Mouse (Mus musculus) heart, embryonic 13.5 days (tissue): ENCODE measurements around the gene Cd83. TPM values are rescaled to one million over a fixed set of nuclear protein-coding genes. Genes with fewer than 3 reads are reported as not detected.

Source experiments
- ATAC-seq: fragments of 200-750 bp; cut with Nextera tagmentation; 2 replicates; pipeline ENCODE4 v1.8.0; 2017; ENCODE audit warnings: moderate TSS enrichment; ENCODE audit not compliant: insufficient number of reproducible peaks, low FRiP score, low TSS enrichment; ENCODE audit errors: extremely low read depth
- H3K27ac ChIP-seq: fragments of 300-500 bp; sonication (generic); replicated peaks from 2 replicates; pipeline ENCODE4 v1.5.1; 2015; ENCODE audit warnings: moderate library complexity, mild to moderate bottlenecking, inconsistent platforms
- H3K27me3 ChIP-seq: fragments of 300-500 bp; sonication (generic); replicated peaks from 2 replicates; pipeline ENCODE4 v1.6.1; 2015; ENCODE audit warnings: mild to moderate bottlenecking, inconsistent platforms
- H3K36me3 ChIP-seq: fragments of 300-500 bp; sonication (generic); 2 replicates; pipeline ENCODE4 v1.6.1; 2015; ENCODE audit warnings: mild to moderate bottlenecking, inconsistent platforms
- H3K4me1 ChIP-seq: fragments of 300-500 bp; sonication (generic); 2 replicates; pipeline ENCODE4 v1.6.1; 2015; ENCODE audit warnings: inconsistent platforms
- H3K4me2 ChIP-seq: fragments of 300-500 bp; sonication (generic); 2 replicates; pipeline ENCODE4 v1.6.1; 2015; ENCODE audit warnings: inconsistent platforms, mild to moderate bottlenecking, moderate library complexity
- H3K4me3 ChIP-seq: fragments of 300-500 bp; sonication (generic); 2 replicates; pipeline ENCODE4 v1.5.1; 2015; ENCODE audit warnings: moderate library complexity, mild to moderate bottlenecking, inconsistent platforms
- H3K9ac ChIP-seq: fragments of 300-500 bp; sonication (generic); 2 replicates; pipeline ENCODE4 v1.6.1; 2015; ENCODE audit warnings: inconsistent platforms, mild to moderate bottlenecking, moderate library complexity
- H3K9me3 ChIP-seq: fragments of 300-500 bp; sonication (generic); 2 replicates; pipeline ENCODE4 v1.6.1; 2016; ENCODE audit warnings: inconsistent platforms
- WGBS: fragments of 180-500 bp; shearing (Covaris S2); methylation state at CpG from one replicate; pipeline ENCODE4 v1.1.7; 2015; ENCODE audit warnings: mixed read lengths; 5-methylcytosine and 5-hydroxymethylcytosine counted together
- polyA plus RNA-seq: library from polyadenylated mRNA; unstranded; fragments of >200 nt; fragmentation: Nextera tagmentation; extraction: Ambion mirVana; gene quantifications from 2 replicates; pipeline ENCODE4 v1.2.1, GENCODE M21; 2015

The Cd83 gene
- polyA plus RNA-seq, 1 experiment from 2014 or later, result 3.1 TPM

- WGBS, result 81% methylated on average over 7 of the region's 7 CpGs
These were observed 62.6 kb downstream of the Cd83 start for GRCm38 (mm10) chr13:43847186-43847585.

GRCm38 (mm10) chr13:43849816-43850215 is 65.2 kb downstream of the Cd83 start:
- no peaks in the 10 kb centered on the region for H3K9me3 ChIP-seq
- no peaks in the 10 kb centered on the region for H3K27me3 ChIP-seq
- no peak for ATAC-seq
- H3K4me2 ChIP-seq, result no peak overlapping the region
- H3K27ac ChIP-seq, result no peak overlapping the region
- no peaks in the 10 kb centered on the region for H3K36me3 ChIP-seq
- H3K9ac ChIP-seq, result no peak overlapping the region
- no peak overlapping the region for H3K4me3 ChIP-seq
- no peaks in the 10 kb centered on the region for H3K4me1 ChIP-seq
- WGBS, result 35% methylated on average over 4 of the region's 4 CpGs

More at GRCm38 (mm10) chr13:43847186-43847585, 62.6 kb downstream of the Cd83 start:
- no peak overlapping the region for H3K4me3 ChIP-seq
- no peaks in the 10 kb centered on the region for H3K36me3 ChIP-seq
- no peak for ATAC-seq
- H3K4me2 ChIP-seq, result no peak overlapping the region
- H3K9me3 ChIP-seq, result no peaks in the 10 kb centered on the region
- no peaks in the 10 kb centered on the region for H3K27me3 ChIP-seq
- no peaks in the 10 kb centered on the region for H3K4me1 ChIP-seq
- no peak overlapping the region for H3K9ac ChIP-seq
- no peak overlapping the region for H3K27ac ChIP-seq

GRCm38 (mm10) chr13:43851108-43851507 is 66.5 kb downstream of the Cd83 start:
- Histone ChIP-seq H3K27me3 (no peaks in the 10 kb centered on the region), H3K9ac (no peak overlapping the region), H3K9me3 (no peaks in the 10 kb centered on the region), H3K36me3 (no peaks in the 10 kb centered on the region), H3K27ac (no peak overlapping the region), H3K4me3 (no peak overlapping the region), H3K4me1 (no peaks in the 10 kb centered on the region), H3K4me2 (no peak overlapping the region)
- 62% methylated on average over 4 of the region's 4 CpGs for WGBS
- ATAC-seq, result no peak

Other genes starting within 250 kb of the Cd83 start
- gene Mcur1, start 224.6 kb upstream of the Cd83 start, polyA plus RNA-seq, result 14.1 and 14.6 TPM in 2 replicates
- gene Rnf182, start 169.1 kb upstream of the Cd83 start, polyA plus RNA-seq, result 1.8 and 2.4 TPM in 2 replicates